Mouse (Mus musculus): ENCODE results near the gene Grb2.

Gene Grb2

DNA sequence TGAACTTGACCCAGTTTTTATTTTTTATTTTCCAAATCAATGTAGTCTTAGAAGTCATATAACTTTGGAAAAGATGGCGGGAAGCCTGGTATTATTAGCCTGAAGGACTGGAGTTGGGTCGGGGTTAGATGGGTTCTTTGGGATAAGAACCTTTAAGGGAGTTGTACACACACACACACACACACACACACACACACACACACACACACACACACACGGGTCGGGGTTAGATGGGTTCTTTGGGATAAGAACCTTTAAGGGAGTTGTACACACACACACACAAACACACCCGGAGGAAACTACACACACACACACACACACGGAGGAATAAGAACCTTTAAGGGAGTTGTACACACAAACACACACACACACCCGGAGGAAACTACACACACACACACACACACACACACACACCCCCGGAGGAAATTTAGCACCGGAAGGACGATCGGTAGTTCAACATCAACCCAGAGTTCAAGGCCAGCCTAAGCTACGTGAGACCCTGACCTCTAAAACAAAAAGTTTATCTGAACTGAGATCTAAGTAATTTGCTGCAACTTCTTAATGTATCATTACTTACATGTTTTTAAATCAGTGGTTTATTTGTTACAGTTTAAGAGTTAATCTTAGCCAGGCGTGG is 79.8 kb downstream of the Grb2 start:
- no peak for DNase-seq (ENCODE audit: low spot score in 2 of 2)

DNA sequence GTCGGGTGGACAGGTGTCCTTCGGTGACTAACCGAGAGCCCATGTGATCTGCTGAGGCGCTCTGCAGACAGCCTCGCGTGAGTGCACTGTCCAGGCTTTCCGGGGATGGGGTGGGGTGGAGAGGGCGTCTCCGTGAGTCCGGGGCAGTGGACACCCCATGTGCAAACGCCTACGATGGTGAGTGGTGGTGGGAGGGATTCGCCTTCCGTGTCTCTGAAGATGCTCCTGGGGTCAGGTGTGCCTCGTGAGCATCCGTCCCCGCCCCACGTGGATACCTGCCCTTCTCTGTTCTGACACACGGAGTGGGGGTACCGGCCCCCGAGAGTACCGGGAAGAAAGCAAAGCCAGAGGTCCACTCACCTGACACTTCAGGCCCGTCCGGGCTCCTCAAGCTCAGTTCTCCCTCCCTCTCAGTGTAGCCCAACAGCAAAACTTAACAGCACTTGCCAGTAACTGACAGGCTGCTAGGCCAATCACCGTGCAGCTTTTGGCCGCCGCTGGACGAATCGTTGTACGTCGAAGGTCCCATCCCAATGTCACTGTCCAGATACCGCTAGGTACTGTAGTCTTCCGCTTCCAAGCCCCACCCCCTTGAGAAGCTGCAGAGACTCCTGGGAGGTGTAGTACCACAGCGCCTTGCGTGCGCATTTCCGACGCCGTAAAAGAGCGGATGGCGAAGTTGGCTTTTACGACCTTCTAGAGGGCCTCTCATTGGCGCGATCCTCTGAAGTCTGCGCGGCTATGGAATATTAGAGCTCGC is 80.5 kb downstream of the Grb2 start, which contains the start of gene Slc25a19:
TSS of gene Slc25a19 (minus strand) at position 591 of the 760 bp plus-strand sequence.
- DNase-seq (ENCODE audit: low spot score in 2 of 2), result peak; percentile 93 to 98

DNA sequence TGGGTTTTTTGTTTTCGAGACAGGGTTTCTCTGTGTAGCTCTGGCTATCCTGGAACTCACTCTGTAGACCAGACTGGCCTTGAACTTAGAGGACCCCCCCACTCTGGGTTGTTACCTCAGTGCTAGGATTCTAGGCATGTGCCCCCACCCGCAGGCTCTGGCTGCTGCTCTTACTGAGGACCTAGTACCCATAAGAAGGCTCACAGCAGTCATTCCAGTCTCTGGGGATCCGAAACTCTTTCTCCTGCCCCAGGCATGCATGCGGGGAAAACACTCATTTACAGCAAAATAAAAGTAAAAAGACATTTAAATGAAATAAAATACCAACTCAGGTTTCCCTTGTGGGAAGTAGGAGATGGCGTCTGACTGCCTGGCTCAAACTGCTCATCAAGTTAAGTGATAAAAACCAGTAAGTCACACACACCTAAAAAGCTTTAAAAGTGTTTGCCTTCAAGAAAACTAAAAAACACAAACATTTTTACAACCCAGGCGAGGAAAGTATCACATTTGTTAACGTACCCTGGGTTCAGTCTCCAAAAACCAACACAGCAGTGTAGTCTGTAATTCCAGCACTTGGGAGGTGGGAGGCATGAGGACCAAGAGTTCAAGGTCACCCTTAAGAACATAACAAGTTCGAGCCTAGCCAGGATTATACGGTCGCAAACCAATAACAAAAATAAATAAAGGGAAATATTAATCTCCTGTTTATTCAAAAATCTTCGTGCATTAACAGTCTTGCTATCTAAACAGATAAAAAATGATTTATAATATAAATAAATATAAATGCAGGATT is 81.4 kb downstream of the Grb2 start:
- DNase-seq (ENCODE audit: low spot score in 2 of 2), result no peak

DNA sequence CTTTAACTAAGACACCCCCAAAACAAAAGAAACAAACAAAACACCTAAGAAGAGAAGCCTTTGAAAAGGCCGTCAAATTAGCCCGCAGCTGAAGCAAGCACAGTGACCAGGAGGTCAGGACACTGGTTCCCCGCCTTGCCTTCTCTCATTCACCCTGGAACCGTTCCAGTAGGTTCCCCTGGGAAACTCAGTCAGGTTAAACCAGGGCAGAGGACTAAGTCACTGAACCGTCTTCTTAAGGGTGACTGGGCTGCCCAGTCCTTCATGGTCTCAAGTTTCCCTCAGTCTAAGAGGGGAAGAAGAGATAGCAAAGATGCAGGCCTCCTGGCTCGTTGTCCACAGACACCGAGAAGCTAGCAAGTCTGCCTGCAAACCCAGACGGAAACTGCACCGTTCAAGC is 82.5 kb downstream of the Grb2 start:
- DNase-seq (ENCODE audit: low spot score in 2 of 2), result no peak

DNA sequence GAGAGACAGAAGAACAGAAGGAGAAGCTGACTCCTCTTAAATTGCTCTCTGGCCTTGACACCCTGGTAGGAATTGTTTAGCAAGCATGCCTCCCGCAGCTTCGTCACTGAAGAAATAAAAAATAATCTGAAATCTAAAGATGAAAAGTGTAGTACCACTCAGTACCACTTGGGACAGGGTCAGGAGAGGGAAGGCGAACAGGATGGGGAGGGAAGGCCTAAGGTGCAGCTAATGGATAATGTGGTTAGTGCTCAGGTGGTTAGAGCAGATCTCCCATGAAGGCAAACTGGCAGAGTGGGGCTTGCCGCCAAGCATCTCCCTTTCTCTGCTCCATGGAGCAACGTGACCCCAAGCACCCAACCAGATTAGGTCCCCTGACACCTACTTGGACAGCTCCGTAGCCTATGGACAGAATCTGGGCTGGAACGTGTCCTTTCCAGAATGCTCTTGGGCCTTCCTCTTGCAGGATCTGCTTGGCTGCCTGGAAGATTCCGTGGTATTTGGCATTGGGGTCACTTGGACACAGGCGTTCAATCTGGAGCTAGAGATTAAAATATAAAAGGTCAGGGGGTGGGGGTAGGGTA is 84.8 kb downstream of the Grb2 start:
- DNase-seq (ENCODE audit: low spot score in 2 of 2), result no peak

DNA sequence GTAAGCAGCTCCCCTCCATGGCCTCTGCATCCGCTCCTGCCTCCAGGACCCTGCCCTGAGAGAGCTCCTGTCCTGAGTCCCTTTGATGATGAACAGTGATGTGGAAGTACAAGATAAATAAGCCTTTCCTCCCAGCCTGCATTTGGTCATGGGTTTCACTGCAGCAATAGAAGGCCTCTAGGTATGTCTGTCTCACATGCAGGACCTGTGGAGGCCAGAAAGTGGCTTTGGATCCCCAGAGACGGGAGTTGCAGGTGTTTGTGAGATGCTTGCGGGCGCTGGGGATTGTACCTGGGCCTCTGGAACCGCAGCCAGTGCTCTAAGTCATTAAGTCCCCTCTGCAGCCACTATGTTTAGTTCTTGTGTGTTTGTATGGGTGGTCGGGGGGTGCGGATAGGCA is 88.4 kb downstream of the Grb2 start:
- DNase-seq (ENCODE audit: low spot score in 2 of 2), result no peak

DNA sequence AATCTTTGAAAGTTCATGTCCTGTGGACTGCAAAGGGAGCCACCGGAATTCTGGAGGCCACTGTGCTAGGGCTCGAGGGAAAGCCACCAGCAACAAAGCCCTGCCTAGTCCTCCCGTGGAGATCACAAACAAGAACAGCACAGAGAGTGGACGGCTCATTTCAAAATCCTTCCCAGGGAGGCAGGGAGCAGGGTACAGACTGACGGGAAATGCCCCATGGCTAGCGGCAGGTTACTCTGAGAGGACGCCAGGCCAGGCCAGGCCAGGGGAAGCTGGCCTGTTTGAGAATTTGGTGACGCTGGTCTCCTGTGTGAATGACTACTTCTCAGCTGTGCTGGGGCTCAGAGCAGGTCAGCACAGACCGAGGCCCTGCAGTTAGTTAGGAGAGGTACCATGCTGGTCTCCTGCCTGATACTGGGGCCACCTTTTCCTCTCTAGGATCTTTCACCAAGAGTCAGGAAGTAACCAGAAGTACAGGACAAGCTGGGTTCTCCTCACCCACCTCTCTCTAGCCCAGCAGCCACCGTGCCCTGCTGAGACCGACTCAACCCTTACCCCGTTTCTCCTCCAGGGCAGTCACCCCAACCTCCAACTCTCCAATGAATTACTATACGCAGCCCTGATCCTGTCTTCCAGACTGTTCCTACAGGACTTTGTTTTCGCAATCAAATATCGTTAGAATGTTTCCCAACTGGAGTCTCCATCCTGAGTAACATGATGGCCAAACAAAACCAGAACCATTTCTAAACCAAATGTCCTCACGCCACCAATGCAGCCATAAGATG is 89.5 kb downstream of the Grb2 start:
- no peak for DNase-seq (ENCODE audit: low spot score in 2 of 2)

DNA sequence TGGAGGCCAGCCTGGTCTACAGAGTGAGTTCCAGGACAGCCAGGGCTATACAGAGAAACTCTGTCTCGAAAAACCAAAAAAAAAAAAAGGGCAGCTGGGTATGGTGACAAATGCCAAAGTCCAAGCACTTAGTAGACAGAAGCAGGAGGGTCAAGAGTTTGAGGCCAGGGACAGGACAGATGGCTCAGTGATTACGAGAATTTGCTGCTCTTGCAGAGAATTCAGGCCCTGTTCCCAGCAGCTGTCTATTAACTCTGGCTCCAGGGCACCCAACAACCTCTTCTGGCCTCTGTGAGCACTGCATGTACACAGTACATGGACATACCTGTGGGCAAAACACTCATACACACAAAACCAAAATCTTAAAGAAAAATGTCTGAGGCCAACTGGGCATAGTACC is 90.4 kb downstream of the Grb2 start:
- no peak for DNase-seq (ENCODE audit: low spot score in 2 of 2)

DNA sequence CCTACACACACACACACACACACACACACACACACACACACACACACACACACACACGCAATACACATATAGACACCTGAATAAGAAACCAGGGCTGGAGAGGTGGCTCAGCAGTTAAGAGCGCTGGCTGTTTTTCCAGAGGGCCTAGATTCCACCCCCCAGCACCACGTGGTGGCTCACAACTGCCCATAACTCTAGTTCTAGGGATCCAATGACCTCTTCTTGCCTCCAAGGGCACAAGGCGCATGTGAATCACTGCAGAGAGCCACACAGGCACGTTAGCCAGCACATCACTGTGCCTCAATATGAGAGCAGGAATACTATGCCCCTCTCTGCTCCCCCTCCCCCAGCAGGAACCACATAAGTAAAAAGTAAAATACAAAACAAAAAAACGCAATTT is 91.5 kb downstream of the Grb2 start:
- DNase-seq (ENCODE audit: low spot score in 2 of 2), result no peak

DNA sequence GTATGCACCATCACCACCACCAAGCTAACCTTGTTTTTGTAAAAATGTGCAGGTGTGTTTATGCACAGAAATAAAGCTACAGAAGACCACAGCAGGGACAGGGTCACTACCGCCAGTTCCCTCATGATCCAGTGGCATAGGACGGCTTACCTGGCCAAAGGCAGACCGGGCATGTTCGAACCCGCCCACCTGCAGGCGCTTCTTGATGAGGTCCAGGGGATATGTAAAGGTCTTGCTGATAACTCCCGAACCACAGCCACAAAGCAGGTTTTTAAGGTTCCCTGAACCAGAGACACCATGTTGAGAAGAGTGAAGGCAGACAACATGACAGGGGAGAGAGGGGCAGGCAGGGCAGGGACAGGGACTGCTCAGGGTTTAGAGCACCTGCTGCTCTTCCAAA is 92.0 kb downstream of the Grb2 start:
- no peak for DNase-seq (ENCODE audit: low spot score in 2 of 2)

DNA sequence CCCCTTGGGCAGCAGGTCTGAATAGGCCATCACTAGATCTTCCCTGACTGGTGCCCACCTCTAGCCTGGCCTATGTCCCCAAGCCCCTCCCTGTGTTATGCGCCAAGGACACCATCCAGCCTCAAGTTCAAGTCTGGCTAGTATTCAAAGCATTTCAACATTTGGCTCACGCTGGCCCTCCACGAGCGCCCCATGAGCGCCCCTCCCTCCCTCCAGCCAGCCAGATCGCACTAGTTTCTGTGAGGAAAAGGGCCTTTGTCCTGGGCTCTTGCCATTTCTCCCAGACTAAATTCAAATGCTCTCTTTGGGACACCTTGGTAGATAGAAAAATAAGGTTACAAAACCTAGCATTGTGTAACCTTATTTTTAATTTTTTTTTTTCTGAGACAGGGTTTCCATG is 92.5 kb downstream of the Grb2 start:
- no peak for DNase-seq (ENCODE audit: low spot score in 2 of 2)

DNA sequence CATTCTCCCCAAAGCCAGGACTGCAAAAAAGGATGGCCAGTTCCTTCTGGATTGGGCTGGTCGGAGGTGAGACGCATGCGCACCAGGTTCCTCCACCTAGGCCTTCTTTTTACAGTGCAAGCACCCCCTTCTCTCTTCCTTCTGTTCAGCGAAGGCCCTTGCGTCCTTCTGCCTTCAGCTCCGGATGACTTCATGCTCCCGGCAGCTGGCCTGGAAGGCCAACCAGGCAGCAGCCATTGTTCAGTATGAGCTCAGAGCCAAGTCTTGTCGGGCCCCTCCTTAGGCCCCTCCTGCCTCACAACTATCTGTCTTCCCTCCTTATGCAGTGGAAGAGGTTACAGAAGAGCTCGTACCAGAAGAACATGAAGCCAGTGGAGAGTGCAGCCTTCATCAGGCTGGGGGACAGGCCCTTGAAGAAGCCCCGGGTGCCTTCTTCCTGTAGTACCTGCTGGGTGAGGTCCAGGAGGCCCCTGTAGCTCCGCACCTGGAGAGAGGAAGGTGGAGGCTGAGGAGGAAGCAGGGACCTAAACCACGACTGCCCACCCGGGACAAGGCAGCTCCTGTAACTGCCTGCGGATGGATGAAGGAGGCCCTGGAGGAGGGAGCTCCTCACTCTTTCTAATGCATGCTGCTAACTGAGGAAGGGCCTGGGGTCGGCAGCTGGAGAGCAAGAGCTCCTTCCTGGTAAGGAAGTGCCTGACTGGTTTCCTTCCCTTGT is 93.1 kb downstream of the Grb2 start:
- DNase-seq (ENCODE audit: low spot score in 2 of 2), result no peak

DNA sequence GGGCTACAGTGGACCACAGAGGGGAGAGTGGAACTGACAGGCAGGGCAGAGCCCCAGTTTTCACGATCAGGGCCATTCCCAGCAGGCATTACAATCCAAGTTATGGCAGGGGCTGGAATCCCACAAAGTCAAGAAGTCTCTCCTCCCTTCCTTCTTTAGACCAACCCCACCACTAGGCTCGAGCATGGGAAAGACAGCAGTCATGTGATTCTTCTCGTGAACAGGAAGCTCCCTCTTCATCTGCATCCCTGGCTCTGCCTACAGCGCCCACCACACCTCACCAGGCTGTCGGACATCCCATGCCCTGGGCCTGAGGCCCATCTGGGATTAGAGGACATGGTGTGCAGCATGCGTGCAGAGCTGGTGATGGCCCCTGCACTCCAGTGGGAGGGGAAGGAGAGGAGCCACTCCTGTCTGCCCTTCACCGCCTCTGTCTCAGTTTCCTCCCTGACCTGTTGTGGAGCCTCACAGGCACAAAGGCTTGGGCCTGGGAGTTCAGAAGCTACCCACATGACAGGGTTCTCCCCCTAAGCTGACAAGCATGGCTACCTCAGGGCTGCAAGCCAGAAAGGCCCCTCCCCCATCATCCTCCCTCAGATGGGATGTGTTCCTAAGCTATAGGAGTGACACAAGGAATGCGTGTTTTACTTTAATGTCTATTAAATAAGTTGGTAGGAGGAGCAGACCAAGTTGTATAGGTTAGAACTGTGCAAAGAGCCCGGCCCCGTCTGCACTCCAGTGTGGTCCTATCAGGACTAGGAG is 93.9 kb downstream of the Grb2 start:
- no peak for DNase-seq (ENCODE audit: low spot score in 2 of 2)

DNA sequence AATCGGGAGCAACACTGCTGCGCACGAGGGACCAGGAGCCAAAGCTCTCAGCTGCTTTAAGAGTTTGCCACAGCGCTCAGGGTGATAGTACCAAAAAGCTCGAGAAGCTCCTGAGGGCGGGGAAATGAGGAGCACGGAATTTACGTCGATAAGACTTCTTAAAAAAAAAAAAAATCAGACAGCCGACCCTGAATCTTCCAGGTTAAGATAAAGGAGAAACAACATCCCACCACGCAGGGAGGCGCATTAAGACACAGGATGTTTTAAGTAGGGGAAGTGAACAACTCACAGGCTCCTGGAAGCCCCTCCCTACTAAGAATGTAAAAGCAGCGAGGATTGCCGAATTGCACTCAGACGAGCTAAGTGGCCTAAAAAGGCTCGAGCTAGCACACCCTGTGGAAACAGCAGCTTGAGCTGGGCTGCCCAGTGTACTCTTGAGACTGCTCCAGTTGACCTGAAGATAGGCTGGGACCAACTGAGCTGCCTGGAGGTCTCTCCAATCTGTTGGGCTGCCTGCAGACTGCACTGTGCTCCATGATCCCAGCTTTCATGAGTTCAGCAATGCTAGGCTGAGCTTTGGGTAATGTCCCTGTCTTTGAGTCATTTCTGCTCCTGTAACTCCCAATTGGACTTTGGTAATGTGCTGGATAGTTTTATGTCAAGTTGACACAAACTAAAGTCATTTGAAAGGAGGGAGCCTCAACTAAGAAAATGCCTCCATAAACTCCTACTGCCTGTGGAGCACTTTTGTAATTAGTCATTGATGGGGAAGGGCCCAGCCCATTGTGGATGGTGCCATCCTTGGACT is 95.1 kb downstream of the Grb2 start:
- DNase-seq (ENCODE audit: low spot score in 2 of 2), result peak; percentile 48 to 49

DNA sequence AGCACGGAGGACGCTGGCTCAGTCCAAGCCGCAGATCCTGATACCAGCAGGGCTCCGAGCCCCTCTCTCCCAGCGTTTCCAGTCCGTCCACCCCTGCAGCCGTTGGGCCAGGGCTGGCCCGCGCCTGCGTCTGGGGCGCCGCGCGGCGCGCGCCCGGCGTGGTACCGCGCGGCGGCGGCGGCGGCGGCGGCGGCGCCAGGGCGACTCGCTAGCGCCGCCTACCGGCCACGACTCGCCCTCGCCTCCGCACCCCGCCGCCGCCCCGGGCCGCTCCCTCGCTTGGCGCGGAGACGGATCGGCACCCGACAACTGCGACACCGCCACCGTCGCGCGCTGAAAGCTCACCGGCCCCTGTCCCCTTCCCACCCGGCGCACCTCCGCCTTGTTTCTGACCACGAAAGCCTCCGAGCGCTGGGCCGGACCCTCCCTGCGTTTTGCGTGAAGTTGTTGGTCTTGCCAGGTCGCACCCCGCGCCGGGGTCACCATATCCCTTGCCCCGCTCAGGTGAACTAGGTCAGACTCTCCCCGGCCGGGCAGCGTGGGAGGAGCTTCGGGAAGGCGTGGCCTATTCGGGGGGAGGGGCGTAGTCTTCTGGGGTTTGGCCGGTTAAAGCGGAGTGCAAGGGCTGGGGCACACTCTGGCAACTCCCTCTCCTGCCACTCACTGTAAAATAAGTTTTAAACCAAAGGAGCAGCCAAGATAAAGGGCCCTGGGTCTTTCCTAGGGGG is 95.8 kb downstream of the Grb2 start, which contains the start of gene Mif4gd:
TSS of gene Mif4gd (minus strand) at position 560 of the 728 bp plus-strand sequence.
- peak; percentile 94 to 95 for DNase-seq (ENCODE audit: low spot score in 2 of 2)

DNA sequence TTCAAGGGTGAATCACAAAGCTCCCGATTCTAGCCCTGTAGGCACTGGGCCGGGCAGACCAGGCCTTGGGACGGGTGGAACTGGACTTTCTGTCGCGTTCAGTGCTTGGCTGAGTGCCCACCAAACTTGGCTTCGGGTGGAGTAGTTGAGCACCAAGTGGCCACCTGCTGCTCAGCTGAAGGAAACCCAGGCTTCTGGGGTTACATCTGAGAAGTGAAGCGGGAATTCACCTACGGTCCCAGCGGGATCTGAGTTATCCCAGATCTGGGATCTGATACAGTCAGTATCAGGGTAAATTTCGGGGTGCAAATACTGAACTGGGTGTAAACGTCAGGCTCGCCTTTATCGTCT is 96.4 kb downstream of the Grb2 start:
- peak; percentile 33 to 38 for DNase-seq (ENCODE audit: low spot score in 2 of 2)

DNA sequence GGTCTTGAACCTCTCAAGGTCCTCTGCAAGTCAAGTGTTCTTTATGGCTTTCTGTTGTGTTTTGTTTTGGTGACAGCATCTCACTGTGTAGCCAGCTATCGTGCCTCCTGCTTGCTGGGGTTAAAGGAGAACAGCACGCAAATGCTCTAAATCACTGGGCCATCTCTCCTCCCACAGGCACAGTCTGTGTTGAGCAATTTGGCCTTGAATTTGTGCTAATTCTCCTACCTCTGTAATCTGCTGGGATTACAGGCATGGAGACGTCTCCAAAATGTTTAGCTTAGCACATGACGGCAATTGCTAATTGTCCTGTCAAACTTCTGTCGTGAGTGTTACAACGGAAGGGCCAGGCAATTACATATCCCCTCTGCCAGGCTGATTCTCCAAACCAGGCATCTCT is 97.2 kb downstream of the Grb2 start:
- no peak for DNase-seq (ENCODE audit: low spot score in 2 of 2)

DNA sequence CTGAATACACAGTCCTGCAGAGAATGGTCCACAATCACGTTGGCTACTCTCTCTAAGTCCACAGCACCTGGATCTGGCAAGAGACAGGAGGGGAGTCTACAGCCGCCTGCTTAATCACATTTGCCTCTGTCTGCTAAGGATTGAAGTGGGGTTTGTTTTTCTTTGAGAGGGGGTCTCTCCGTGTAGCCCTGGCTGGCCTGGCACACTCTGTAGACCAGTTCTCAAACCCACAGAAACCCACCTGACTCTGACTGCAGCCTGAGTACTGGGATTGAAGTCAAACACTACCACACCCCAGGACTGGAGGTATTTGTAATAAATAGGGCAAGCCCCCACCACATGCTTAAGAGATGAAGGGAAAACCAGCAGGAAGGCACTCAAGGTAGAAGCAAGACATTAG is 98.8 kb downstream of the Grb2 start:
- DNase-seq (ENCODE audit: low spot score in 2 of 2), result no peak

All from thymus, postnatal 10 days (tissue).